Mouse (Mus musculus) heart, adult 8-10 months (tissue): ENCODE measurements around the gene AI987944. TPM values are rescaled to one million over a fixed set of nuclear protein-coding genes. Genes with fewer than 3 reads are reported as not detected.
A peak's percentile ranks its signal among the peaks of the same experiment; 100 is the strongest.

ENCODE experiments used
- DNase-seq: peaks from one replicate; pipeline ENCODE4 v3.0.0; 2022; ENCODE audit warnings: low spot score
- total RNA-seq, 4 experiments: library from RNA; stranded (reverse); gene quantifications; 2 replicates each; pipeline ENCODE4 v1.2.4; 2022

Gene AI987944
- 10 to 100 TPM in 3 of 4 experiments, 1 to 10 TPM in 1; 9.8 to 13.7 (median 10.4) TPM for total RNA-seq

GRCm38 (mm10) chr7:41393048-41393971 is at the start of gene AI987944:
AI987944 (minus strand) TSS chr7:41393379.
- peak; percentile 90 for DNase-seq

GRCm38 (mm10) chr7:41394130-41394529 is 951 bp upstream of the AI987944 start:
- DNase-seq, result no peak

Other genes with a start within 250 kb of the AI987944 start
- gene Gm5592, start 239.5 kb downstream of the AI987944 start, total RNA-seq, result not detected
- gene Vmn2r57, start 55.3 kb upstream of the AI987944 start, total RNA-seq, result under 1 TPM; 0.22 to 0.44 (median 0.30) TPM
- gene Gm20449, start 106.0 kb upstream of the AI987944 start, total RNA-seq, result under 1 TPM in 2 of 4 experiments, not detected in 2; 0.09 to 0.22 TPM
- gene AW146154, start 106.5 kb upstream of the AI987944 start, total RNA-seq, result 1 to 10 TPM; 4.1 to 5.8 (median 4.9) TPM
- not detected for gene Gm6871, start 180.3 kb upstream of the AI987944 start, total RNA-seq
- 10 to 100 TPM in 1 of 4 experiments, 1 to 10 TPM in 3; 6.3 to 11.8 (median 8.6) TPM for gene 2610021A01Rik, start 205.9 kb upstream of the AI987944 start, total RNA-seq
- gene Zfp788, start 239.8 kb upstream of the AI987944 start, total RNA-seq, result 10 to 100 TPM in 2 of 4 experiments, 1 to 10 TPM in 2; 8.3 to 10.3 (median 9.7) TPM